Mouse (Mus musculus) liver (tissue): ENCODE data around the gene Rnf222.

ENCODE experiments used
- DNase-seq: peaks from one replicate; pipeline ENCODE4 v3.0.0-alpha.2; 2020; ENCODE audit warnings: mixed read lengths

The Rnf222 gene

DNA sequence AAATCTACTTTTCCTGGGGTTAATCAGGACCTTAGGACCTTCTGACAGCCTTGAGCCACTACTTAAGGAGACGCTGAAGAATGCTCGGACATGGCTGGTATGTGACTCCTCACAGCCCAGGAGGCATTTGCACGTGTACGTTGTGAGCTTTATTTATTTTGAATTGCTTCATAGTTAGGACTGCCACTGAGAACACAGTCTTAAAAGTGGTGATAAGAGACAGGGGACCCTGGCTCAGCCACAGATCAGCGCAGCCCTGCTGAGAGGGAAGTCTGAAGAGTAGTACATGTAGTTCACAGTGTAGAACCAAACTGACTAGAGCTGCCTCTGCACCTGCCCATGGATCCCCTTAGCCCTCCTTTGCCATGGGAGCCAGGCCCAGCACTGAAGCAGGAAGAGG lies 3.5 kb downstream of the Rnf222 start:
- DNase-seq: no peak

DNA sequence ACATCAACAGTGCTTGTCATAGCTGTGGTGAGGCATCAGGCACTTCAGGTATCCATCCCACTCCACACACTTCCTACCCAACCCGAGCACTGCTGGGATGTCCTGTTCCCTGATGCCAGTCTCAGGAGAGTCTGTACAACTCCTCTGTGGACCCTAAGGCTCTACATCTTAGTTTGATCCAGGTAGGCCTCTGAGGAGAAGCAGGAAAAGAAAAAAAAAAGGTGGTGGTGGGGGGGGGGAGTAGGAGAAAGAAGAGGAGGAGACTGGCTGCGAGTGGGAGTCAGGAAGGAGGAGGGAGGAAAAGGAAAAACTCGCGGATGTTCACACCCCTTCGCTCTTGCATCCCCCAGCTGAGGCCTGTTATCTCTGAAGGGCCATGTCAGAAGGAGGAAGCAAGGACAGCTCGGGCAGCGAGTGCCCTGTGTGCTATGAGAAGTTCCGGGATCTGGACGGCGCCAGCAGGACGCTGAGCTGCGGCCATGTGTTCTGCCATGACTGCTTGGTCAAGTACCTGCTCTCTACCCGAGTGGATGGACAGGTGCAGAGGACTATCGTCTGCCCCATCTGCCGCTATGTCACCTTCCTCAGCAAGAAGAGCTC lies 4.0 kb downstream of the Rnf222 start:
- peak; percentile 39 for DNase-seq

DNA sequence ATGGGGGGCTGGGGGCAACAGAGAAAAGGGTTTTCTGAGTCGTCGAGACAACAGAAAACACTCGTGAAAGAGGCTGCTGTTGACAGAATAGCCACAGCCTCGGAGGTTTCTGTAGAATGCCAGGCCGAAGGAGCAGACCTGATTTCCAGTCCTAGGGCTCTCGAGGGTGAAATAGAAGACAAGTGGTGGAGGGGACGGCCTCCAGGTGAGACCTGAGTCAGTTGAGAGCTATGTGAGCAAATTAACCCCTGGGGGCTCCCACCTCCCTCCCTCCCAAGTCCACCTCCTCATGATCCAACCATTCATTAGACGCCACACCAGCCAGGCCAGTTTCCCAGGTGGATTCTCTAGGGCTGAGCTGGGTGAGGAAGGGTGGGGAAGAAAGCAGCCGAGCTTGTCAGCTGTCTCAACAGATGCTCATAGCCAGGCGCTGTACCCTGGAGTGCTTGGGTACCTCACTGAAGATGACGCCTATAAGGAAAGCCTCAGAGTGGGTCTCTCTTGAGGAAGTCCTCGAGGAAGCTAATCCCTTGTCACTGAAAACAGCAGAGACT lies 5.6 kb downstream of the Rnf222 start:
- DNase-seq: no peak

- DNase-seq: no peak
Observed at GRCm38 (mm10) chr11:68896247-68896646, 7.9 kb downstream of the Rnf222 start.

GRCm38 (mm10) chr11:68897120-68897519 lies 8.8 kb downstream of the Rnf222 start:
- DNase-seq: peak; percentile 53

DNA sequence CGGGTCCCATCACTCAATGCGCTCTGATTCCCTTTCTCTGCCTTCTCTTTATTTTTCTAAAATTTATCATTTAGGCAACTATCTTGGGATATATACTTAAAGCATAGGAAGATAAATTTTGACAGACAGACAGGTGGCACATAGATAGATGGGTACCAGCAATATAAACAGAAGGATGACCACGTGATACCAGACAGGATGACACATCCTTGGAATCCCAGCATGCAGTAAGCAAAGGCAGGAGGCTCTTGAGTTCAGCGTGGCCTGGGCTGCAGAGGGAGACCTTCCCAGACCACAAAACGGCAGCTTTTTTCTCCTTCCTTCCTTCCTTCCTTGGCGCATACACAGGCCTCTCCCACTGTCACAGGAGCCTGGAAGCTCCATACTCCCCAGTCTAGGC lies 9.5 kb downstream of the Rnf222 start:
- DNase-seq: no peak

DNA sequence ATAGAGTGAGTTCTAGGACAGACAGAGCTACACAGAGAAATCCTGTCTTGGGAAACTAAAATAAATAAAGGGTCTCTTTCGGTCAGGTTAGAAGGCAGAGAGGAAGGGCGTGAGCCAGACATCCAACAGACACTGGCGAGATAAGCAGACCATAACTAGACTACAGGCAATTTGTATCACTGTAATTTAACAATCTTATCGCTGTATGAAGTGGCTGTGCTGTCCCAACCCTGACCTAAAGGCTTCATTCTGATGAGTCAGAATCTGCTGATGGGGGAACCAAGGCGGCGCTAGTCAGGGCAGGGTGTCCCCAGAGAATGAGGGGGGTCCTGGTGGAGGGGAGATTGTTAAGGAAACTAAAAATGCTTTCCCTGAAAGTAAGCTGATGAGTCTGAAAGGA lies 10.4 kb downstream of the Rnf222 start:
- DNase-seq: peak; percentile 39

DNA sequence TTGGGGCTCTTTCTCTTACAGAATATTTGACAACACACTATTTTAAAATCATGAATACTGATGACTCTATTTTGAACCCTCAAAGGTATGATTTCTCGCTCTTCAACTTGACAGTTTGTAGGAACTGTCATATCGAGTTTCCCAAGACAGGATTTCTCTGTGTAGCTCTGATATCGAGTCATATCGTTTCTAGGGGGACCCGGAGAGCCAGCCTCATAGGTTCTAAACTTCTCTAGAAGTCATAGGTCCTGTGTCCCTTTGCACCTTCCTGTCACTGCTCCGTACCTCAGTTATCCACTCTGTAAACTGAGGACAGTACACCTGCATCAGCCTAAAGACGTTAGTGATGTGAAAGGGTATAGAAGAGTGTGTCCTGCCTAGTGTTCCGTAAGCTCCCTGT lies 11.5 kb downstream of the Rnf222 start:
- no peak for DNase-seq

GRCm38 (mm10) chr11:68900519-68901350 lies 12.4 kb downstream of the Rnf222 start:
- no peak for DNase-seq

GRCm38 (mm10) chr11:68901351-68902046 lies 13.1 kb downstream of the Rnf222 start, which contains the start of gene Rpl26:
Rpl26 (plus strand) TSS chr11:68901583.
- peak; percentile 99 for DNase-seq

DNA sequence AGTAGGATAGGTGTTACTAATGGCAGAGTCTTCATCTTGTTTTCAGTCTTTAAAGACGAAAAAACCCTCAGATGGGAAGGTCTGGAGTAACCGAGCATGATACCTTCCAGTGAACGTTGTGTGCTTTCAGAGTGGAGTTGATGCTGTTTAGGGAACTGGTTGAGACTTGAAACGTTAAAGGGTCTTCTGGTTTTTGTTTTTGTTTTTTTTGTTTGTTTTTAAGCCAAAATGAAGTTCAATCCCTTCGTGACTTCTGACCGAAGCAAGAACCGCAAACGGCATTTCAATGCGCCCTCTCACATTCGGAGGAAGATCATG lies 13.7 kb downstream of the Rnf222 start:
- no peak for DNase-seq

DNA sequence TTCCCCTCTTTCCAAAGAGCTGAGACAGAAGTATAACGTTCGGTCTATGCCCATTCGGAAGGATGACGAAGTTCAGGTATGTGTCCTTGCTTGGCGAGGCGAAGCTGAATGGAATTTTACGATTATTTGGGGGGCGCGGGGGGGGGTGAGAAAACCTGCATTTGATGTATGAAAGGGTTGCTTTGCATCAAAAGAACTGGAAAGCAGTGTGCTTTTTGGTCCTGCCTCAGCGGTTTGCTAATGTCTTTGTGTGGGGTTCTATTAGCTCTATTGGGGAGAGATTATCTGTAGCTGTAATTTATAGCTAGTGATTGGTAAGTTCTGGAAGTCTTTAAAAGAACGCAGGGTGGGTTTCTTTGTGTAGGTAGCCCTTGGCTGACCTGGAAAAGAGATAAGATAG lies 14.0 kb downstream of the Rnf222 start:
- DNase-seq: no peak

DNA sequence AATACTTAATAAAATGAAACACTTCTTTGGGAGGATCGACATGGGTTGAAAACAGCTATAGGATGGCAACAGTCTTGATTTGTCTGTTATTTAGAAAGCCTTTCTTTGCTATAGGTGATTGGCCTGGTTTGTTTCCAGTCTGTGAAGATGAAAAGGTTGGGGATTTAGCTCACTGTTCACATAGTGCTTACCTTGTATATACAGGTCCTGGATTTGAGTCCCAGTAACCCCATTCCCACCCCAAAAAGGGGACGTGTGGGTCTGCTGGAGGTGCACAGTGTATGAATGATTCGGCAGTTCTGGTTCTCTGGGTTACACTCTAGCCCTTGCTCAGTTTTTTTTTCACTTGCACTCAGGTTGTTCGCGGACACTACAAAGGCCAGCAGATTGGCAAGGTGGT lies 14.5 kb downstream of the Rnf222 start:
- DNase-seq: no peak

GRCm38 (mm10) chr11:68903775-68904174 lies 15.4 kb downstream of the Rnf222 start:
- DNase-seq: no peak

DNA sequence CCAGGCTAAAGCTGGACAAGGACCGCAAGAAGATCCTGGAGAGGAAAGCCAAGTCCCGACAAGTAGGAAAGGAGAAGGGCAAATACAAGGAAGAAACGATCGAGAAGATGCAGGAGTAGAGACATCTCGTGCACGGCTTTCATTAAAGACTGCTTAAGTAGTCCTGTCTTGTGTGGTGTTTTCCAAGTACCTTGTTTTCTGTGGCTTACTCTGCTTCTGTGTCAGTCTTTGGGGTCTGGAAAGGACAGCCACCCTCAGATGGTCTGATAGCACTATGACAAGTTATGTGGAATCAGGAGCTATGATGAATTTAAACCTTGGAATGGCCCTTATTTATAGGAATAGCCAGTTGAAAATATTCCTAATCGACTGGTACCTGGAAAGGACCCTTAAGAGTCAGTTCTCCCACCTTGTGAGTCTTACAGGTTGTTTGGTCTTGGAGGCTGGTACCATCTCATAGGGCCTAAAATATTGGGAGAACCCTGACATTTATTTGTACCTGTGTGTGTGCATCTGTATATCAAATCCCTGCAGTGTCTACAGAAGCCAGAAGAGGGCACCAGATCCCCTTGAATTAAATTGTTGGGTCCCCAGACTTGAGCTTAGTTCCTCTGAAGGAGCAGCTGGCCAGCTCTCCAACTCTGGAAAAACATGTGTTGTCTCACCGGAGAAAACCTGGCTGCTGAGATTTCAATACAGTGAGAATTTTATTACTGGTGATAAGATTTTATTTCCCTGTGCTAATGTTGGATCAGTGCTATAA lies 16.2 kb downstream of the Rnf222 start:
- peak; percentile 69 for DNase-seq

DNA sequence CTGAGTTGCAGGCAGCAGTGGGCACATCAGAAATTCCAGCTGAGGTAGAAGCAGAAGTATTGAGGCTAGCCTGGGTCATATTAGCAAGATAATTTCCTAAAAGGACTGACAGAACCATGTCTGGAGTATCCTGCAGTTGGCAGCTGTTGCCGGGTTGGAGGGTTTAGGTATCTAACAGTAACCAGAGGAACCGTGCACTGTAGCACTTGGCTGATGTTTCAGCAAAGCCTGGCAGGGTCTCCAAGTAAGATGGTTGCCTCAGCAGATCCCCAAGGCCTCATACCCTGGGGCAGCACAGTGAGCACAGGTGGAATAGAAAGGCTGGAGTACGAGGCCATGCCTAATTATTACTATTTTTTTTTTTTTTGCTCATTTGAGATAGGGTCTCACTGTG lies 16.8 kb downstream of the Rnf222 start:
- DNase-seq: no peak

DNA sequence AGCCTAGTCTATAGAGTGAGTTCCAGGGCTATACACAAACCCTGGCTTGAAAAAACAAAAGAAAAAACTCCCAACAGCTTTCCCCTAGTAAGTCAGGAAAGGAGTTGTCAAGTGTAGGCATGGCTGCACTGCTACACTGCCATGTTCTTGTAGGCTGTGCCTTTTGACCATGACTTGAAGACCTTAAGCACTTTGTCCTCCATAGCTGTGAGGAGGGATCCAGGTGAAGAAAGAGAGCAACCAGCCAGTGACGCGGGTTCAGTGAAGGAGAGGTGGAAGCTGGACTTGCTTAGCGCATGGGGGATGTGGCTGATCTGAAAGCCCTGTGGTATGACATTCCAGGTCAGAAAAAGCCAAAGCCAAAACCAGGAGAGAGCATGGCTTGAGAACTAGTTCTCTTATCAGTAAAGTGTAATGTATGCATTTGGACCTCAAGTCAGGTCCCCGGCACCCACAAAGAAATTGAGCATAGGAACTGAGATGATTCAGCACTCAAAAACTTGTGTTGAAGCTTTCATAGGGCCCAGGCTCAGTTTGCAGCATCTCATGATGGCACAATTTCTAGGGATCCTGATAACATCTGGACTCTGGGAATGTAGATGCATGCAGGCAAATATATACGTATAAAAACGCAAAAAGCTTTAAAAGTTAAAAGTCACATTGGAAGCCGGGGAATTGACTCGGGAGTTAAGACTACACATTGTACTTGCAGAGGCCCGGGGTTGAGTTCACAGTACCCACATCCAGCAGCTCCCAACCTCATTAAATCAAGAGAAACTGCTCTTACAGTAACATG lies 17.5 kb downstream of the Rnf222 start:
- no peak for DNase-seq

- no peak for DNase-seq
Observed at GRCm38 (mm10) chr11:68906461-68906790, 18.1 kb downstream of the Rnf222 start.

DNA sequence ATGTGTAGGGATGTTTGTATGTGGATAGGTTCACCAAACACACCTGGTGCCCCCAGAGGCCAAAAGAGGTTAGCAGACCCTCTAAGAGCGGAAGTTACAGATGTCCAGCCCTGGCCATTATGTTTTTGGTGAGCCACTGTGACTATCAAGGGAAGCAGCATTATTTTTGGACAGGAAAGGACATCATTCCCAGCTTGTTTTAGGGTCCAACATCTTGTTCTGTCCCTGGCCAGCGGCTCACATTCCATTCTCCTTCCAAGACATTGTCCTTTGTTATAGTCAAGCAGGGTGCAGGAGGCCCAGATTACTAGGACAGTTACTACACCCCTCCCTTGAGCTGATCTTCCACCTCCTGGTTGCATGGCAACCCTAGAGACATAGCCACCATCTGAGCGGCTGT lies 18.9 kb downstream of the Rnf222 start:
- no peak for DNase-seq

- no peak for DNase-seq
Observed at GRCm38 (mm10) chr11:68908846-68909503, 20.6 kb downstream of the Rnf222 start.

DNA sequence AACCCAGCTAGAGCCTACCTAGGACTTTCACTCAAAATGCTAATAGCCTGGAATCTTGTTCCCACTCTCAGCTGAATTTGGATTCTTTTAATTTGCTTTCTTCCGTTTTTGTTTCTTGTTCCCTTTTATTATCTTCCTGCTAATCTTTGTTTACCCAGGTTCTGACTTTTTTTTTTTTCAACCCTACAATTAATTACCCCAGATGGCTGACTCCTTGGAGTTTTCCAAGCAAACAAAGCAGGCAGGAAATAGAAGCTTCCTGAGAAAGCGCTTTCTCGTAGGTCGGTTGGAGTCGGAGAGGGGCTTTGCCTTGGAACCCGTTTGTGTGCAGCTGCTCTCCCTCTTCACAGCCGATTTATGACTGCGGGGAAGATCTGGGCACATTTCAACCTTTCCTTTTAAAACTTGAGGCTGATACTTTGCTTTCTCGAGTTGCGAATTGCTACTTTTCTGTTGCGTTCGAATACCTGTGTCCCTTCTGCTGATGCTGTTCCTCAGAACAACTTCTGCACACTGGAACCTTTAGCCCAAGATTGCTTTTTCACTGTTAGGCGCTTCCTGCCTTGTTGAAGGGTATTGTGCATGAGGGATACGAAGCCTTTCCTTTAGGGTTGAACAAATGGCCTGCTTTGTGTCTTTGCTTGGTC lies 23.3 kb downstream of the Rnf222 start:
- no peak for DNase-seq
